Comparison of ENCODE assay signal across 28 mouse cellular contexts in the genomic region with DNA sequence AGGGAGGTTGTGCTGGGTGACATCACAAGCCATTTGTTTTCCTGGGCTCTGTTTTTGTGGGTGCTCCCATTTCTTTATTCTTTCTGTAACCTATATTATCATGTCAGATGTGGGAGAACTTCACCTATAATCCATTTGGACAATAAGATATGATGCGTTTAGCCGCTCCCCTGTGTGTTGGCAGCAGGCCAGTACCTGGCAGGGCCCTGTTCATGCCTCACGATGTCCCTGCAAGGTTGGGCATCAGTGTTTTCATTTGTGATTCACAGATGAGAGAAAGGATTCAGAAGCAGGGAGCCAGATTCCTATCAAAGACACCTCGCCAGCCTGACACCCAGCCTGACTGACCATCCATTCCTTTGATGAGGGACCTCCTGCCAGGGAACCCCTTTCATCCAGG.
DNase-seq lines count a peak whose midpoint lies in the region; ATAC-seq and TF ChIP-seq lines count a peak whose summit lies in the region.
"Had no signal": no experiment of that assay in that cellular context is flagged by ENCODE, and none has a peak within 500 bp of the region (broad histone marks: within the 10 kb centered on the region; RNA-seq: fewer than 3 reads in every experiment).

No protein-coding gene starts in this region.

- no peak overlapping the region for H3K4me2 ChIP-seq in forebrain, embryonic 14.5 days (ENCODE audit: low read length)
- H3K4me2 ChIP-seq in forebrain, embryonic 13.5 days: no peak overlapping the region
- no peak overlapping the region for H3K4me2 ChIP-seq in midbrain, embryonic 16.5 days (ENCODE audit: low read length)
- H3K4me2 ChIP-seq in midbrain, embryonic 11.5 days: no peak overlapping the region
- H3K4me2 ChIP-seq in forebrain, embryonic 12.5 days: no peak overlapping the region
- no peak overlapping the region for H3K4me2 ChIP-seq in stomach, postnatal 0 days (replicated peaks; ENCODE audit: low read depth)
- H3K4me2 ChIP-seq: embryonic facial prominence, embryonic 12.5 days; hindbrain, embryonic 15.5 days; kidney, embryonic 15.5 days; limb, embryonic 13.5 days; liver, embryonic 11.5 days; lung, embryonic 15.5 days; stomach, embryonic 15.5 days had no signal

- H3K9me3 ChIP-seq in forebrain, embryonic 14.5 days (replicated peaks; ENCODE audit: control insufficient read depth, low read length): no peaks in the 10 kb centered on the region
- no peaks in the 10 kb centered on the region for H3K9me3 ChIP-seq in forebrain, embryonic 13.5 days (replicated peaks)
- H3K9me3 ChIP-seq in midbrain, embryonic 16.5 days (replicated peaks; ENCODE audit: control insufficient read depth, low read length, poor library complexity, severe bottlenecking): no peaks in the 10 kb centered on the region
- H3K9me3 ChIP-seq in midbrain, embryonic 11.5 days (ENCODE audit: control insufficient read depth, low read length): no peaks in the 10 kb centered on the region
- no peaks in the 10 kb centered on the region for H3K9me3 ChIP-seq in forebrain, embryonic 12.5 days
- no peaks in the 10 kb centered on the region for H3K9me3 ChIP-seq in stomach, postnatal 0 days (ENCODE audit: control insufficient read depth, low read length)
- H3K9me3 ChIP-seq: embryonic facial prominence, embryonic 12.5 days; hindbrain, embryonic 10.5 days; hindbrain, embryonic 15.5 days; kidney, embryonic 15.5 days; limb, embryonic 13.5 days; lung, embryonic 15.5 days; midbrain, embryonic 10.5 days; stomach, embryonic 15.5 days had no signal

- no peaks in the 10 kb centered on the region for H3K36me3 ChIP-seq in forebrain, embryonic 14.5 days (ENCODE audit: control insufficient read depth, insufficient read depth, low read length)
- H3K36me3 ChIP-seq in forebrain, embryonic 13.5 days (ENCODE audit: poor library complexity, severe bottlenecking): no peaks in the 10 kb centered on the region
- no peaks in the 10 kb centered on the region for H3K36me3 ChIP-seq in midbrain, embryonic 16.5 days (ENCODE audit: control insufficient read depth, insufficient read depth, low read length)
- H3K36me3 ChIP-seq in midbrain, embryonic 11.5 days (ENCODE audit: control insufficient read depth, insufficient read depth, low read length): no peaks in the 10 kb centered on the region
- H3K36me3 ChIP-seq in forebrain, embryonic 12.5 days (replicated peaks): no peaks in the 10 kb centered on the region
- no peaks in the 10 kb centered on the region for H3K36me3 ChIP-seq in stomach, postnatal 0 days (ENCODE audit: control insufficient read depth, insufficient read depth, low read length)
- H3K36me3 ChIP-seq: embryonic facial prominence, embryonic 12.5 days; hindbrain, embryonic 10.5 days; hindbrain, embryonic 15.5 days; kidney, embryonic 15.5 days; limb, embryonic 13.5 days; lung, embryonic 15.5 days; midbrain, embryonic 10.5 days; stomach, embryonic 15.5 days had no signal

- H3K4me1 ChIP-seq in forebrain, embryonic 14.5 days (ENCODE audit: control insufficient read depth, insufficient read depth, low read length): peaks cover 3% of the 10 kb centered on the region; the same call in 1 of the 2 replicates
- H3K4me1 ChIP-seq in forebrain, embryonic 13.5 days: peaks cover 8% of the 10 kb centered on the region
- H3K4me1 ChIP-seq in midbrain, embryonic 16.5 days (ENCODE audit: control insufficient read depth, insufficient read depth, low read length): peaks cover 14% of the 10 kb centered on the region; the same call in 1 of the 2 replicates
- H3K4me1 ChIP-seq in midbrain, embryonic 11.5 days (ENCODE audit: control insufficient read depth, insufficient read depth, low read length): no peaks in the 10 kb centered on the region
- no peaks in the 10 kb centered on the region for H3K4me1 ChIP-seq in forebrain, embryonic 12.5 days
- H3K4me1 ChIP-seq in stomach, postnatal 0 days (replicated peaks; ENCODE audit: control insufficient read depth, insufficient read depth): no peaks in the 10 kb centered on the region
- H3K4me1 ChIP-seq: embryonic facial prominence, embryonic 12.5 days; hindbrain, embryonic 10.5 days; hindbrain, embryonic 15.5 days; kidney, embryonic 15.5 days; limb, embryonic 13.5 days; lung, embryonic 15.5 days; midbrain, embryonic 10.5 days; stomach, embryonic 15.5 days had no signal

- H3K27me3 ChIP-seq in forebrain, embryonic 14.5 days (replicated peaks; ENCODE audit: control insufficient read depth, insufficient read depth, low read length): no peaks in the 10 kb centered on the region
- H3K27me3 ChIP-seq in forebrain, embryonic 13.5 days: no peaks in the 10 kb centered on the region
- H3K27me3 ChIP-seq in midbrain, embryonic 16.5 days (ENCODE audit: control insufficient read depth, insufficient read depth, low read depth, low read length): no peaks in the 10 kb centered on the region
- no peaks in the 10 kb centered on the region for H3K27me3 ChIP-seq in midbrain, embryonic 11.5 days (ENCODE audit: control insufficient read depth, insufficient read depth, low read length)
- H3K27me3 ChIP-seq in forebrain, embryonic 12.5 days: no peaks in the 10 kb centered on the region
- no peaks in the 10 kb centered on the region for H3K27me3 ChIP-seq in stomach, postnatal 0 days (ENCODE audit: control insufficient read depth, insufficient read depth, low read length)
- H3K27me3 ChIP-seq: embryonic facial prominence, embryonic 12.5 days; hindbrain, embryonic 15.5 days; kidney, embryonic 15.5 days; limb, embryonic 13.5 days; lung, embryonic 15.5 days; Patski; stomach, embryonic 15.5 days had no signal

- TF ChIP-seq CTCF in stomach, postnatal 0 days (IDR thresholded peaks at IDR 0.05; ENCODE audit: low read depth): no peak

- no peak overlapping the region for H3K4me3 ChIP-seq in forebrain, embryonic 14.5 days (ENCODE audit: low read depth, low read length)
- no peak overlapping the region for H3K4me3 ChIP-seq in forebrain, embryonic 13.5 days
- H3K4me3 ChIP-seq in midbrain, embryonic 16.5 days (ENCODE audit: low read depth, low read length): no peak overlapping the region
- H3K4me3 ChIP-seq in midbrain, embryonic 11.5 days (ENCODE audit: low read depth, low read length): no peak overlapping the region
- H3K4me3 ChIP-seq in forebrain, embryonic 12.5 days (replicated peaks): no peak overlapping the region
- no peak overlapping the region for H3K4me3 ChIP-seq in stomach, postnatal 0 days (ENCODE audit: low read depth, low read length)
- H3K4me3 ChIP-seq: embryonic facial prominence, embryonic 12.5 days; hindbrain, embryonic 10.5 days; hindbrain, embryonic 15.5 days; kidney, embryonic 15.5 days; limb, embryonic 13.5 days; lung, embryonic 15.5 days; midbrain, embryonic 10.5 days; stomach, embryonic 15.5 days had no signal

- no peak overlapping the region for H3K27ac ChIP-seq in forebrain, embryonic 14.5 days (ENCODE audit: low read depth, low read length)
- H3K27ac ChIP-seq in forebrain, embryonic 13.5 days: no peak overlapping the region
- H3K27ac ChIP-seq in midbrain, embryonic 16.5 days (ENCODE audit: low read length): 0 out of 2 replicates have a peak overlapping the region, but pooled peaks have one; percentile 2
- H3K27ac ChIP-seq in midbrain, embryonic 11.5 days (ENCODE audit: low read depth, low read length): no peak overlapping the region
- H3K27ac ChIP-seq in forebrain, embryonic 12.5 days: no peak overlapping the region
- H3K27ac ChIP-seq in stomach, postnatal 0 days (replicated peaks): no peak overlapping the region
- H3K27ac ChIP-seq: embryonic facial prominence, embryonic 12.5 days; hindbrain, embryonic 10.5 days; hindbrain, embryonic 15.5 days; kidney, embryonic 15.5 days; limb, embryonic 13.5 days; lung, embryonic 15.5 days; midbrain, embryonic 10.5 days; stomach, embryonic 15.5 days had no signal

- H3K9ac ChIP-seq in forebrain, embryonic 14.5 days (ENCODE audit: low read length): no peak overlapping the region
- no peak overlapping the region for H3K9ac ChIP-seq in forebrain, embryonic 13.5 days
- no peak overlapping the region for H3K9ac ChIP-seq in midbrain, embryonic 16.5 days (ENCODE audit: low read depth, low read length)
- no peak overlapping the region for H3K9ac ChIP-seq in midbrain, embryonic 11.5 days (ENCODE audit: low read length)
- H3K9ac ChIP-seq in forebrain, embryonic 12.5 days: no peak overlapping the region
- H3K9ac ChIP-seq in stomach, postnatal 0 days (ENCODE audit: low read length): no peak overlapping the region
- H3K9ac ChIP-seq: embryonic facial prominence, embryonic 12.5 days; hindbrain, embryonic 15.5 days; kidney, embryonic 15.5 days; limb, embryonic 13.5 days; lung, embryonic 15.5 days; stomach, embryonic 15.5 days had no signal

- DNase-seq in forebrain, embryonic 14.5 days (ENCODE audit: low spot score): peak; percentile 5
- no peak for DNase-seq in midbrain, embryonic 11.5 days (ENCODE audit: low spot score, missing footprints)
- peak; percentile 59 for DNase-seq in cerebellum, adult 9-11 months
- DNase-seq in right cerebral cortex, adult 18-20 months: no peak
- DNase-seq in stomach, postnatal 0 days (ENCODE audit: low spot score): no peak
- DNase-seq: adrenal gland, postnatal 14 days; gastrocnemius, postnatal 14 days; heart, postnatal 14 days; kidney, adult 11 months; kidney, postnatal 25 days; layer of hippocampus, postnatal 36 days; right cerebral cortex, postnatal 14 days; thymus, adult 18-20 months; thymus, postnatal 25 days had no signal

- WGBS in forebrain, embryonic 14.5 days: 57% methylated on average over 4 of the region's 4 CpGs
- WGBS in forebrain, embryonic 13.5 days: 59% methylated on average over 4 of the region's 4 CpGs
- WGBS in midbrain, embryonic 16.5 days: 50% methylated on average over 4 of the region's 4 CpGs
- WGBS in midbrain, embryonic 11.5 days: 72% methylated on average over 4 of the region's 4 CpGs
- 70% methylated on average over 4 of the region's 4 CpGs for WGBS in forebrain, embryonic 12.5 days
- 35% methylated on average over 4 of the region's 4 CpGs for WGBS in stomach, postnatal 0 days

- ATAC-seq in forebrain, embryonic 14.5 days: no peak
- no peak for ATAC-seq in forebrain, embryonic 13.5 days
- ATAC-seq in midbrain, embryonic 16.5 days: no peak
- ATAC-seq in midbrain, embryonic 11.5 days (ENCODE audit: low FRiP score): no peak
- no peak for ATAC-seq in forebrain, embryonic 12.5 days (ENCODE audit: low FRiP score)
- ATAC-seq in stomach, postnatal 0 days (ENCODE audit: low FRiP score, low TSS enrichment): no peak
- ATAC-seq: inflammation-experienced regulatory T-cells, adult 6 months; Patski had no signal

- TF ChIP-seq EP300 in stomach, postnatal 0 days (optimal IDR thresholded peaks at IDR 0.05): no peak

Comparison
In these comparisons a context has a peak if more than half of its experiments do, and no peak if none do; other contexts are left out.
1. DNase-seq: peak in forebrain, embryonic 14.5 days (single experiment) and cerebellum, adult 9-11 months (single experiment); none in midbrain, embryonic 11.5 days (single experiment), right cerebral cortex, adult 18-20 months (single experiment) and stomach, postnatal 0 days (single experiment).